Mouse (Mus musculus): ENCODE results near the gene Dnajc17. TPM values are rescaled to one million over a fixed set of nuclear protein-coding genes. Genes with fewer than 3 reads are reported as not detected.

Dnajc17 gene
- total and polyA plus RNA-seq, 3 experiments = 2.5 to 10.1 (median 9.3) TPM

- no peak for DNase-seq
- no peaks in the 10 kb centered on the region for H3K79me2 ChIP-seq (replicated peaks; ENCODE audit: control insufficient read depth, insufficient read depth, low read length)
- H3K4me3 ChIP-seq = no peak overlapping the region
- intact Hi-C loops (cut with DNase I) = no loop called here
- TF ChIP-seq EP300 (IDR thresholded peaks at IDR 0.05; ENCODE audit: insufficient read depth, low read depth, low read length) (no peak), CTCF (IDR thresholded peaks at IDR 0.05) (no peak), POLR2A (IDR thresholded peaks at IDR 0.05; ENCODE audit: insufficient read depth, low read depth, low read length) (no peak)
- no peaks in the 10 kb centered on the region for H3K4me1 ChIP-seq (ENCODE audit: control insufficient read depth, insufficient read depth, low read length)
- H3K36me3 ChIP-seq (ENCODE audit: control insufficient read depth, insufficient read depth, low read length) = no peaks in the 10 kb centered on the region
- WGBS = 79% methylated on average over 6 of the region's 6 CpGs
- no peak overlapping the region for H3K9ac ChIP-seq (ENCODE audit: low read depth, low read length)
- no peak overlapping the region for H3K27ac ChIP-seq
- H3K27me3 ChIP-seq (ENCODE audit: control insufficient read depth, insufficient read depth, low read length) = no peaks in the 10 kb centered on the region
Measured at GRCm38 (mm10) chr2:119146435-119146834, 62.2 kb downstream of the Dnajc17 start.

- no peaks in the 10 kb centered on the region for H3K79me2 ChIP-seq (replicated peaks; ENCODE audit: control insufficient read depth, insufficient read depth, low read length)
- WGBS = 84% methylated on average over 2 of the region's 2 CpGs
- H3K36me3 ChIP-seq (ENCODE audit: control insufficient read depth, insufficient read depth, low read length) = no peaks in the 10 kb centered on the region
- TF ChIP-seq CTCF (IDR thresholded peaks at IDR 0.05) (peak; percentile 57), POLR2A (IDR thresholded peaks at IDR 0.05; ENCODE audit: insufficient read depth, low read depth, low read length) (no peak)
- no peak overlapping the region for H3K27ac ChIP-seq
- H3K4me3 ChIP-seq = no peak overlapping the region
- intact Hi-C loops (cut with DNase I) = loop anchor here (2.0 kb wide), 1 partner anchor 44 kb away; no protein-coding TSS in a partner anchor
- no peak for DNase-seq
- H3K27me3 ChIP-seq (ENCODE audit: control insufficient read depth, insufficient read depth, low read length) = no peaks in the 10 kb centered on the region
- no peaks in the 10 kb centered on the region for H3K4me1 ChIP-seq (ENCODE audit: control insufficient read depth, insufficient read depth, low read length)
- H3K9ac ChIP-seq (ENCODE audit: low read depth, low read length) = no peak overlapping the region
Measured at GRCm38 (mm10) chr2:119145199-119145598, 63.4 kb downstream of the Dnajc17 start.

- WGBS = 37% methylated on average over 5 of the region's 5 CpGs
- Histone ChIP-seq H3K36me3 (ENCODE audit: control insufficient read depth, insufficient read depth, low read length) (no peaks in the 10 kb centered on the region), H3K27ac (no peak overlapping the region)
Measured at GRCm38 (mm10) chr2:119136346-119136898, 72.2 kb downstream of the Dnajc17 start.

More at GRCm38 (mm10) chr2:119136346-119136898, 72.2 kb downstream of the Dnajc17 start:
- DNase-seq = no peak
- Histone ChIP-seq H3K79me2 (replicated peaks; ENCODE audit: control insufficient read depth, insufficient read depth, low read length) (no peaks in the 10 kb centered on the region), H3K27me3 (ENCODE audit: control insufficient read depth, insufficient read depth, low read length) (no peaks in the 10 kb centered on the region), H3K4me1 (ENCODE audit: control insufficient read depth, insufficient read depth, low read length) (no peaks in the 10 kb centered on the region), H3K9ac (ENCODE audit: low read depth, low read length) (no peak overlapping the region), H3K4me3 (no peak overlapping the region)
- intact Hi-C loops (cut with DNase I) = no loop called here
- TF ChIP-seq CTCF (IDR thresholded peaks at IDR 0.05) (no peak), EP300 (IDR thresholded peaks at IDR 0.05; ENCODE audit: insufficient read depth, low read depth, low read length) (no peak), POLR2A (IDR thresholded peaks at IDR 0.05; ENCODE audit: insufficient read depth, low read depth, low read length) (no peak)

Other genes starting within 250 kb of the Dnajc17 start
- 10 to 100 TPM in 1 of 2 experiments, 1 to 10 TPM in 1; 9.7 to 10.9 TPM for gene Ccdc32, start 179.4 kb downstream of the Dnajc17 start, total RNA-seq (2021)
- gene Ccdc32, start 179.4 kb downstream of the Dnajc17 start, polyA plus RNA-seq (2012; rRNA removed) = 5.2 and 10.8 TPM in 2 replicates
- 1 to 10 TPM; 4.1 to 5.1 TPM for gene Rpusd2, start 174.0 kb downstream of the Dnajc17 start, total RNA-seq (2021)
- 3.4 and 5.7 TPM in 2 replicates for gene Rpusd2, start 174.0 kb downstream of the Dnajc17 start, polyA plus RNA-seq (2012; rRNA removed)
- under 1 TPM; 0.39 to 0.48 TPM for gene Knl1, start 161.7 kb downstream of the Dnajc17 start, total RNA-seq (2021)
- gene Knl1, start 161.7 kb downstream of the Dnajc17 start, polyA plus RNA-seq (2012; rRNA removed) = 0.02 and 0.06 TPM in 2 replicates
- gene Rad51, start 96.0 kb downstream of the Dnajc17 start, total RNA-seq (2021) = under 1 TPM; 0.44 to 0.48 TPM
- 0.70 and 1.0 TPM in 2 replicates for gene Rad51, start 96.0 kb downstream of the Dnajc17 start, polyA plus RNA-seq (2012; rRNA removed)
- gene Rmdn3, start 51.8 kb downstream of the Dnajc17 start, total RNA-seq (2021) = 10 to 100 TPM; 20.0 to 20.1 TPM
- gene Rmdn3, start 51.8 kb downstream of the Dnajc17 start, polyA plus RNA-seq (2012; rRNA removed) = 9.0 and 12.4 TPM in 2 replicates
- gene Gchfr, start 41.0 kb downstream of the Dnajc17 start, total RNA-seq (2021) = 10 to 100 TPM in 1 of 2 experiments, 1 to 10 TPM in 1; 8.0 to 10.2 TPM
- 19.3 and 28.8 TPM in 2 replicates for gene Gchfr, start 41.0 kb downstream of the Dnajc17 start, polyA plus RNA-seq (2012; rRNA removed)
- not detected for gene Gm14137, start 34.3 kb downstream of the Dnajc17 start, total RNA-seq (2021)
- 0.04 TPM in 1 of 2 replicates, not detected in the other for gene Gm14137, start 34.3 kb downstream of the Dnajc17 start, polyA plus RNA-seq (2012; rRNA removed)
- 10 to 100 TPM in 1 of 2 experiments, 1 to 10 TPM in 1; 8.5 to 11.6 TPM for gene Zfyve19, start 178 bp downstream of the Dnajc17 start, total RNA-seq (2021)
- 17.1 and 25.2 TPM in 2 replicates for gene Zfyve19, start 178 bp downstream of the Dnajc17 start, polyA plus RNA-seq (2012; rRNA removed)
- not detected for gene Ppp1r14d, start 21.1 kb upstream of the Dnajc17 start, total RNA-seq (2021)
- gene Ppp1r14d, start 21.1 kb upstream of the Dnajc17 start, polyA plus RNA-seq (2012; rRNA removed) = not detected in 2 replicates
- not detected for gene Spint1, start 28.6 kb upstream of the Dnajc17 start, total RNA-seq (2021)
- gene Spint1, start 28.6 kb upstream of the Dnajc17 start, polyA plus RNA-seq (2012; rRNA removed) = 0.32 and 1.1 TPM in 2 replicates
- not detected for gene Rhov, start 62.5 kb upstream of the Dnajc17 start, total RNA-seq (2021)
- 0.12 TPM in 1 of 2 replicates, not detected in the other for gene Rhov, start 62.5 kb upstream of the Dnajc17 start, polyA plus RNA-seq (2012; rRNA removed)
- gene Vps18, start 79.9 kb upstream of the Dnajc17 start, total RNA-seq (2021) = 10 to 100 TPM; 12.2 TPM
- 10.2 and 12.6 TPM in 2 replicates for gene Vps18, start 79.9 kb upstream of the Dnajc17 start, polyA plus RNA-seq (2012; rRNA removed)
- 10 to 100 TPM; 13.7 to 15.8 TPM for gene Dll4, start 117.0 kb upstream of the Dnajc17 start, total RNA-seq (2021)
- 22.0 and 35.8 TPM in 2 replicates for gene Dll4, start 117.0 kb upstream of the Dnajc17 start, polyA plus RNA-seq (2012; rRNA removed)
- gene Chac1, start 142.4 kb upstream of the Dnajc17 start, total RNA-seq (2021) = 10 to 100 TPM in 1 of 2 experiments, 1 to 10 TPM in 1; 5.6 to 13.7 TPM
- 6.2 and 8.1 TPM in 2 replicates for gene Chac1, start 142.4 kb upstream of the Dnajc17 start, polyA plus RNA-seq (2012; rRNA removed)